Mouse (Mus musculus) stomach, adult 2 months (tissue): ENCODE measurements around the gene Accsl. TPM values are rescaled to one million over a fixed set of nuclear protein-coding genes. Genes with fewer than 3 reads are reported as not detected.

Source experiments
- polyA plus RNA-seq: library from polyadenylated mRNA; depleted of rRNA; stranded (reverse); fragments of >200 nt; gene quantifications from 2 replicates; pipeline ENCODE4 v1.2.3, GENCODE M21; 2012; rRNA removed

The Accsl gene
- polyA plus RNA-seq = 0.53 TPM in 1 of 2 replicates, not detected in the other

GRCm38 (mm10) chr2:93869107-93869600 is at the start of gene Accsl:
Gene Accsl (minus strand): TSS chr2:93869157.

GRCm38 (mm10) chr2:93849505-93850089 is 19.4 kb downstream of the Accsl start, which contains the start of gene Accs:
Gene Accs (minus strand): TSS chr2:93849943.

GRCm38 (mm10) chr2:93822045-93822749 is 46.8 kb downstream of the Accsl start, which contains the start of gene Ext2:
Gene Ext2 (minus strand): TSS chr2:93822568.

Other genes with a start within 250 kb of the Accsl start
- 0.02 TPM in 1 of 2 replicates, not detected in the other for gene Alx4, start 226.8 kb downstream of the Accsl start, polyA plus RNA-seq
- 12.8 and 13.0 TPM in 2 replicates for gene Ext2, start 46.6 kb downstream of the Accsl start, polyA plus RNA-seq
- gene Accs, start 19.2 kb downstream of the Accsl start, polyA plus RNA-seq = 1.7 and 5.2 TPM in 2 replicates
- 78.2 and 182 TPM in 2 replicates for gene Gm13889, start 88.0 kb upstream of the Accsl start, polyA plus RNA-seq
- gene Gm27027, start 127.2 kb upstream of the Accsl start, polyA plus RNA-seq = not detected in 2 replicates
- 16.3 and 21.3 TPM in 2 replicates for gene Alkbh3, start 141.7 kb upstream of the Accsl start, polyA plus RNA-seq